Mouse (Mus musculus): ENCODE results near the gene Rhot2. TPM values are rescaled to one million over a fixed set of nuclear protein-coding genes. Genes with fewer than 3 reads are reported as not detected.

The Rhot2 gene
- polyA plus RNA-seq, 1 experiment from 2014 or later: 20.6 TPM

GRCm38 (mm10) chr17:25801029-25801428 is 43.6 kb downstream of the Rhot2 start:
- no peak for ATAC-seq (ENCODE audit: borderline replicate concordance, extremely low read depth, low FRiP score, low TSS enrichment)
- 8% methylated on average over 6 of the region's 6 CpGs for WGBS
- peaks cover 12% of the 10 kb centered on the region for H3K4me1 ChIP-seq
- H3K4me2 ChIP-seq: no peak overlapping the region
- H3K9ac ChIP-seq: no peak overlapping the region
- H3K27ac ChIP-seq: no peak overlapping the region
- no peak overlapping the region for H3K4me3 ChIP-seq
- H3K9me3 ChIP-seq: no peaks in the 10 kb centered on the region
- no peaks in the 10 kb centered on the region for H3K36me3 ChIP-seq
- no peaks in the 10 kb centered on the region; the same call in 1 of the 2 replicates for H3K27me3 ChIP-seq

- under 1% methylated on average over 35 of the region's 35 CpGs for WGBS
- peak within 1 kb of the TSS; percentile 82 for H3K4me3 ChIP-seq
- 0 out of 2 replicates have a peak within 1 kb of the TSS, but pooled peaks have one; percentile 42 for H3K27ac ChIP-seq
- ATAC-seq (ENCODE audit: borderline replicate concordance, extremely low read depth, low FRiP score, low TSS enrichment): peak; percentile 82
- peak within 1 kb of the TSS; percentile 70 for H3K9ac ChIP-seq
- no peaks in the 10 kb centered on the region for H3K9me3 ChIP-seq
- no peaks in the 10 kb centered on the region for H3K36me3 ChIP-seq
- H3K4me1 ChIP-seq: peaks cover 46% of the 10 kb centered on the region
- H3K27me3 ChIP-seq: no peaks in the 10 kb centered on the region
- peak within 1 kb of the TSS; percentile 97 for H3K4me2 ChIP-seq
Measured at GRCm38 (mm10) chr17:25796951-25797369, 47.7 kb downstream of the Rhot2 start, which contains the start of gene Metrn. TSS of gene Metrn (minus strand) at chr17:25797136.

GRCm38 (mm10) chr17:25796211-25796771 is 48.4 kb downstream of the Rhot2 start:
- no peak for ATAC-seq (ENCODE audit: borderline replicate concordance, extremely low read depth, low FRiP score, low TSS enrichment)

GRCm38 (mm10) chr17:25795609-25796092 is 49.0 kb downstream of the Rhot2 start, which contains the start of gene AC134908.4:
TSS of gene AC134908.4 (minus strand) at chr17:25795659.
- H3K4me3 ChIP-seq: peak within 1 kb of the TSS; percentile 82
- no peak for ATAC-seq (ENCODE audit: borderline replicate concordance, extremely low read depth, low FRiP score, low TSS enrichment)
- H3K9ac ChIP-seq: peak within 1 kb of the TSS; percentile 70
- no peaks in the 10 kb centered on the region for H3K36me3 ChIP-seq
- no peaks in the 10 kb centered on the region for H3K27me3 ChIP-seq
- H3K4me1 ChIP-seq: peaks cover 56% of the 10 kb centered on the region
- H3K27ac ChIP-seq: 0 out of 2 replicates have a peak within 1 kb of the TSS, but pooled peaks have one; percentile 42
- no peaks in the 10 kb centered on the region for H3K9me3 ChIP-seq
- H3K4me2 ChIP-seq: peak within 1 kb of the TSS; percentile 97
- WGBS: 15% methylated on average over 6 of the region's 6 CpGs

More at GRCm38 (mm10) chr17:25796211-25796771, 48.4 kb downstream of the Rhot2 start:
- no peaks in the 10 kb centered on the region for H3K27me3 ChIP-seq
- H3K27ac ChIP-seq: 0 out of 2 replicates have a peak overlapping the region, but pooled peaks have one; percentile 42
- H3K4me2 ChIP-seq: peak overlapping the region; percentile 97
- 1% methylated on average over 37 of the region's 37 CpGs for WGBS
- peaks cover 49% of the 10 kb centered on the region for H3K4me1 ChIP-seq
- H3K9ac ChIP-seq: peak overlapping the region; percentile 70
- peak overlapping the region; percentile 82 for H3K4me3 ChIP-seq
- no peaks in the 10 kb centered on the region for H3K36me3 ChIP-seq
- H3K9me3 ChIP-seq: no peaks in the 10 kb centered on the region

- H3K4me1 ChIP-seq: peaks cover 58% of the 10 kb centered on the region
- 0 out of 2 replicates have a peak overlapping the region, but pooled peaks have one; percentile 82 for H3K4me3 ChIP-seq
- H3K27ac ChIP-seq: no peak overlapping the region
- H3K4me2 ChIP-seq: peak overlapping the region; percentile 97
- H3K36me3 ChIP-seq: no peaks in the 10 kb centered on the region; the same call in 1 of the 2 replicates
- no peak overlapping the region for H3K9ac ChIP-seq
- H3K27me3 ChIP-seq: no peaks in the 10 kb centered on the region
- 84% methylated on average over 17 of the region's 17 CpGs for whole genome bisulfite sequencing
- no peak for ATAC-seq (ENCODE audit: borderline replicate concordance, extremely low read depth, low FRiP score, low TSS enrichment)
- no peaks in the 10 kb centered on the region for H3K9me3 ChIP-seq
Measured at GRCm38 (mm10) chr17:25794998-25795397, 49.7 kb downstream of the Rhot2 start.

- 59% methylated on average over 13 of the region's 13 CpGs for WGBS
- ATAC-seq (ENCODE audit: borderline replicate concordance, extremely low read depth, low FRiP score, low TSS enrichment): no peak
- peaks cover 8% of the 10 kb centered on the region for H3K36me3 ChIP-seq
- peaks cover 58% of the 10 kb centered on the region for H3K4me1 ChIP-seq
- no peak overlapping the region for H3K9ac ChIP-seq
- no peak overlapping the region for H3K4me3 ChIP-seq
- no peak overlapping the region for H3K4me2 ChIP-seq
- peak overlapping the region; percentile 99; the same call in 1 of the 2 replicates for H3K27ac ChIP-seq
- no peaks in the 10 kb centered on the region for H3K9me3 ChIP-seq
- no peaks in the 10 kb centered on the region for H3K27me3 ChIP-seq
Measured at GRCm38 (mm10) chr17:25794197-25794596, 50.5 kb downstream of the Rhot2 start.

GRCm38 (mm10) chr17:25792615-25793014 is 52.0 kb downstream of the Rhot2 start, which contains the start of gene Fam173a:
TSS of gene Fam173a (minus strand) at chr17:25792901.
- Histone ChIP-seq H3K9ac (peak within 1 kb of the TSS; percentile 82), H3K4me3 (peak within 1 kb of the TSS; percentile 88), H3K9me3 (no peaks in the 10 kb centered on the region), H3K4me1 (peaks cover 57% of the 10 kb centered on the region), H3K36me3 (peaks cover 20% of the 10 kb centered on the region), H3K27ac (peak within 1 kb of the TSS; percentile 99), H3K27me3 (no peaks in the 10 kb centered on the region), H3K4me2 (peak within 1 kb of the TSS; percentile 87)
- 2% methylated on average over 14 of the region's 14 CpGs for WGBS
- ATAC-seq (ENCODE audit: borderline replicate concordance, extremely low read depth, low FRiP score, low TSS enrichment): peak; percentile 82

- peak; percentile 66; the same call in 1 of the 2 replicates for ATAC-seq (ENCODE audit: borderline replicate concordance, extremely low read depth, low FRiP score, low TSS enrichment)
- peak overlapping the region; percentile 88 for H3K4me3 ChIP-seq
- H3K27ac ChIP-seq: peak overlapping the region; percentile 99
- H3K9ac ChIP-seq: peak overlapping the region; percentile 82
- no peaks in the 10 kb centered on the region for H3K9me3 ChIP-seq
- no peaks in the 10 kb centered on the region for H3K27me3 ChIP-seq
- peak overlapping the region; percentile 87 for H3K4me2 ChIP-seq
- H3K4me1 ChIP-seq: peaks cover 50% of the 10 kb centered on the region
- peaks cover 20% of the 10 kb centered on the region for H3K36me3 ChIP-seq
- WGBS: under 1% methylated on average over 45 of the region's 45 CpGs
Measured at GRCm38 (mm10) chr17:25791843-25792527, 52.7 kb downstream of the Rhot2 start.

- H3K9ac ChIP-seq: peak overlapping the region; percentile 82
- H3K4me3 ChIP-seq: peak overlapping the region; percentile 88
- peak; percentile 16; the same call in 1 of the 2 replicates for ATAC-seq (ENCODE audit: borderline replicate concordance, extremely low read depth, low FRiP score, low TSS enrichment)
- peaks cover 49% of the 10 kb centered on the region for H3K4me1 ChIP-seq
- H3K36me3 ChIP-seq: peaks cover 20% of the 10 kb centered on the region
- peak overlapping the region; percentile 99 for H3K27ac ChIP-seq
- WGBS: 22% methylated on average over 19 of the region's 19 CpGs
- peak overlapping the region; percentile 87 for H3K4me2 ChIP-seq
- no peaks in the 10 kb centered on the region for H3K27me3 ChIP-seq
- no peaks in the 10 kb centered on the region for H3K9me3 ChIP-seq
Measured at GRCm38 (mm10) chr17:25791320-25791842, 53.3 kb downstream of the Rhot2 start.

Data from lung, embryonic 15.5 days (tissue).